Mouse (Mus musculus) forebrain, embryonic 10.5 days (tissue): ENCODE results near the gene Sbf1. TPM values are rescaled to one million over a fixed set of nuclear protein-coding genes. Genes with fewer than 3 reads are reported as not detected.

Source experiments
- DNase-seq: peaks from one replicate; pipeline ENCODE4 v3.0.0-alpha.2; 2017; ENCODE audit warnings: low spot score; ENCODE audit errors: extremely low spot score
- H3K27ac ChIP-seq: fragments of 300-500 bp; sonication (generic); 2 replicates; pipeline ENCODE4 v1.5.1; 2016; ENCODE audit warnings: mild to moderate bottlenecking
- H3K27me3 ChIP-seq: fragments of 300-500 bp; sonication (generic); 2 replicates; pipeline ENCODE4 v1.6.1; 2016; ENCODE audit warnings: mild to moderate bottlenecking; ENCODE audit not compliant: poor library complexity, severe bottlenecking
- H3K36me3 ChIP-seq: fragments of 300-500 bp; sonication (generic); replicated peaks from 2 replicates; pipeline ENCODE4 v1.6.1; 2016; ENCODE audit warnings: mild to moderate bottlenecking, moderate library complexity
- H3K4me1 ChIP-seq: fragments of 300-500 bp; sonication (generic); 2 replicates; pipeline ENCODE4 v1.6.1; 2016
- H3K4me3 ChIP-seq: fragments of 300-500 bp; sonication (generic); 2 replicates; pipeline ENCODE4 v1.5.1; 2016; ENCODE audit warnings: mild to moderate bottlenecking, moderate library complexity
- H3K9me3 ChIP-seq: fragments of 300-500 bp; sonication (generic); 2 replicates; pipeline ENCODE4 v1.6.1; 2016; ENCODE audit warnings: mild to moderate bottlenecking, moderate library complexity
- WGBS: fragments of 180-500 bp; shearing (Covaris S2); methylation state at CpG from one replicate; pipeline ENCODE4 v1.1.7; 2016; 5-methylcytosine and 5-hydroxymethylcytosine counted together
- polyA plus RNA-seq: library from polyadenylated mRNA; unstranded; fragments of >200 nt; fragmentation: Nextera tagmentation; extraction: Ambion mirVana; gene quantifications from 2 replicates; pipeline ENCODE4 v1.2.1, GENCODE M21; 2016

Gene Sbf1
- polyA plus RNA-seq, 1 experiment from 2014 or later = 84.9 TPM

GRCm38 (mm10) chr15:89313359-89313758, 1.8 kb downstream of the Sbf1 start:
- Histone ChIP-seq H3K27ac (no peak overlapping the region), H3K4me1 (peaks cover 33% of the 10 kb centered on the region), H3K27me3 (no peaks in the 10 kb centered on the region), H3K36me3 (no peaks in the 10 kb centered on the region), H3K4me3 (peak overlapping the region; percentile 98; the same call in 1 of the 2 replicates), H3K9me3 (no peaks in the 10 kb centered on the region)
- 92% methylated on average over 4 of the region's 4 CpGs for WGBS
- no peak for DNase-seq

- Histone ChIP-seq H3K9me3 (no peaks in the 10 kb centered on the region), H3K4me3 (no peak overlapping the region), H3K27ac (no peak overlapping the region), H3K36me3 (peaks cover 30% of the 10 kb centered on the region), H3K4me1 (peaks cover 24% of the 10 kb centered on the region), H3K27me3 (no peaks in the 10 kb centered on the region)
- 82% methylated on average over 6 of the region's 6 CpGs for WGBS
- DNase-seq = no peak
Measured at GRCm38 (mm10) chr15:89309962-89310498, 5.1 kb downstream of the Sbf1 start.

DNA sequence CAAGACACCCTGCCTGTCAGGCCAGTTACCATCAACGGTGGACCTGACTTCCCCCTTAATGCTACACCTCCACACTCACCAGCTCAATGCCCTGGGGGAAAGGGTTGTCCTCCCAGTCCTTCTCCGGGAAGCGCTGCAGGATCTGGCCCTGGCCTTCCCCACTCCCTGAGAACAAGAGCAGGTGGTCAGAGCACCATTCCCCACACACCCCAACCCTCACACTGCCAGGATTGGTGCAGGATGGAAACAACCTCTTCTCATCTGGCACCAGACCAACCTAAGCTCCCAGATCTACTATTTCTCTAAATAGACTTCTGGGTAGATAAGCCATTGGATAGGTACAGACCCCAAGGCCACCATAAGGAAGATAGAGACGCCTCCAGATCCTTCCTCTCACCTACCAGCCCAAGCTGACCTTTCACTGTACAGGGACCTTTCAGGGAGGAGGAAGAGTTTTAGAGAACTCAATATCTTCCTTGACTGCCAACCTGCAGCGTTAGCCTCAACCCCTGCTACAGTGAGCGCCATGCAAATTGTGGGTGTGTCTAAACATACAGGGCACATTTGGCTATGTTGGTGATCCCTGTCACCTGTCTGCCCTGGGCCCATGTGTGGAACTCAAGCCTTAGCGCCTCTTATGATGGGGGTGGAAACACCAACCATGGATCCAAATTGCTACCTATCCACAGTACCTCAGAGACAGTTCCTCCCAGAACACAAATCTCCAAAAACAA, 6.5 kb downstream of the Sbf1 start:
- Histone ChIP-seq H3K9me3 (no peaks in the 10 kb centered on the region), H3K4me3 (no peak overlapping the region), H3K4me1 (peaks cover 13% of the 10 kb centered on the region), H3K27me3 (no peaks in the 10 kb centered on the region), H3K36me3 (peaks cover 44% of the 10 kb centered on the region), H3K27ac (no peak overlapping the region)
- no peak for DNase-seq
- 86% methylated on average over 7 of the region's 7 CpGs for WGBS

DNA sequence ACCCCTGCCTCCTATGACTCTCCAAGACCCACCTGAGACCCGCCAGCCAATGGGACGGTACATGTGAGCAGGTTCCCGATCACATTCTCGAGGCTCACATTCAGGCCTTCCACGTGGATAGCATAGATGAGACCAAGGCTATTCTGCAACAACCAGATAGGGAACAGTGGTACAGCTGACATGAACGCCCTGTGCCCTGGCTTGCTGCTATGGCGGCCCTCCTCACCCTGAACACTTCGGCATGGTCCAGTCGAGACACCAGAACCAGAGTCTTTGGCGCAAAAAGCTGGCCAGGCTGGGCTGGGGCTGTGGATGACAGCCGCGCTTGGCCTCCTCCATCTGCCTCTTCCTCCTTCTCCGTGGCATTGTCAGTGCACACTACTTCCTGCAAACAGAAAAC, 7.7 kb downstream of the Sbf1 start:
- WGBS = 91% methylated on average over 13 of the region's 13 CpGs
- Histone ChIP-seq H3K4me1 (peaks cover 1% of the 10 kb centered on the region), H3K4me3 (no peak overlapping the region), H3K27me3 (no peaks in the 10 kb centered on the region), H3K36me3 (peaks cover 56% of the 10 kb centered on the region), H3K9me3 (no peaks in the 10 kb centered on the region), H3K27ac (no peak overlapping the region)
- no peak for DNase-seq

DNA sequence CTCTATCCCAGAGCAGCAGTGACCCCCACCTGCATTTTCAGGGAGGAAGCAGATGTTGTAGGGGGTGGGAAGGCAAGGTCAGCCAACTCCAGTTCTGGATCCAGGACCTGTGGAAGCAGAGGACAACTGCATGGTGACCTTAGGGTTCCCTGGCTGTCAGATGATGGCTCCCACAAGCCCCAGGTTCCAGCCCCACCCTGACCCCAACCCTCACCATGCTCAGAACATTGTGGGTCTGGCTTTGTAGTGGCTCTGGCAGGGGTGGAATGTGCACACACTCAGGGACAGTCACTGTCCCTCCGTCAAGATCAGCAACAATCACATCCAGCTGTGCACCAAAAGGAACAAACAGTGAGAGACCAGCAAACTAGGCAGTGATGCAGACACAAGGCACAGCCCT, 9.1 kb downstream of the Sbf1 start:
- Histone ChIP-seq H3K4me3 (no peak overlapping the region), H3K4me1 (no peaks in the 10 kb centered on the region), H3K36me3 (peaks cover 70% of the 10 kb centered on the region), H3K27me3 (no peaks in the 10 kb centered on the region), H3K9me3 (no peaks in the 10 kb centered on the region), H3K27ac (no peak overlapping the region)
- WGBS = 72% methylated on average over 1 of the region's 1 CpGs
- no peak for DNase-seq

GRCm38 (mm10) chr15:89300600-89300999, 14.5 kb downstream of the Sbf1 start:
- Histone ChIP-seq H3K27ac (no peak overlapping the region), H3K27me3 (no peaks in the 10 kb centered on the region), H3K4me1 (no peaks in the 10 kb centered on the region), H3K4me3 (no peak overlapping the region), H3K9me3 (no peaks in the 10 kb centered on the region), H3K36me3 (peaks cover 97% of the 10 kb centered on the region)
- 98% methylated on average over 8 of the region's 8 CpGs for WGBS
- DNase-seq = no peak

DNA sequence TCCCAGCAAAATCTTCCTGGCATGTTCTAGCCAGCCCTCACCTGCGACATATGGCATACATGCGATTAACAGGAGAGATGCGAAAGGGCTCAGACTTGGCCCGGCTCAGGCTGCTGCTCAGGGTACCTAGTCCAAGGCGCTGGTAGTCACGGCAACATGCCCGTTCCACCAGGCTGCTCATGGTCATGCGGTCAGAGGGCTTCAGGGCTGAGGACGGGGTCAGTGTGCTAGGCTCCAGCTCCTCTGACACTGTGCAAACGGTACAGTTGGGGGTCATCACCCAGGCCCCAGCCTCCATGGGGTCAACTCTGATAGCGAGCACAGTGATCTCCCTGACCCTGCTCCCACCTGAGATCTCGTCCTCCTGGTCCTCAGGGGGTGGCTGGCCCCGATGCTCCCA, 14.9 kb downstream of the Sbf1 start:
- H3K27me3 ChIP-seq = no peaks in the 10 kb centered on the region
- peaks cover 97% of the 10 kb centered on the region for H3K36me3 ChIP-seq
- H3K4me1 ChIP-seq = no peaks in the 10 kb centered on the region
- no peak overlapping the region for H3K4me3 ChIP-seq
- H3K9me3 ChIP-seq = no peaks in the 10 kb centered on the region
- WGBS = 95% methylated on average over 13 of the region's 13 CpGs
- H3K27ac ChIP-seq = no peak overlapping the region
- DNase-seq = no peak

DNA sequence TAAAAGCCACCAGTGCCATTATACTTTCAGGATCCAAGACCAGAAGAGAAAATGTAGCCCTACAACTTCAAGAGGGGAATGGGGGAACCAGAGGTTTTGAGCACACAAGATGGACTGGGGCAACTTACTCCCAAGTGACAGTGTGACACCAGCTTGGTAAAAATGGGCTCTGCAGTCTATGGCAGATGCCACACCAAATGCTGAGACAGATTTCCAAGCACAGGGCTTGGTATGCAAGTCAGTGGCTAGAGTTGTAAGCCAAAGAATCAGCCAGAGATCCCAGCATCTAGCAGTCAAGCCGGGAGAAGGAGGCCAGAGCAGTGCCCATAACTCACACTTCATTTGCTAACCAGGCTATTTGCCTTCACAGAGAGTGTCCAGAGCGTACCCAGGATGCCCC, 17.4 kb downstream of the Sbf1 start:
- H3K27ac ChIP-seq = no peak overlapping the region
- DNase-seq = no peak
- no peak overlapping the region for H3K4me3 ChIP-seq
- WGBS = 97% methylated on average over 2 of the region's 2 CpGs
- H3K36me3 ChIP-seq = peaks cover 97% of the 10 kb centered on the region
- H3K27me3 ChIP-seq = no peaks in the 10 kb centered on the region
- H3K4me1 ChIP-seq = no peaks in the 10 kb centered on the region
- H3K9me3 ChIP-seq = no peaks in the 10 kb centered on the region

- H3K27me3 ChIP-seq = no peaks in the 10 kb centered on the region
- no peaks in the 10 kb centered on the region for H3K9me3 ChIP-seq
- H3K36me3 ChIP-seq = peaks cover 97% of the 10 kb centered on the region
- H3K4me1 ChIP-seq = no peaks in the 10 kb centered on the region
- H3K4me3 ChIP-seq = no peak overlapping the region
- no peak overlapping the region for H3K27ac ChIP-seq
- WGBS = 84% methylated on average over 1 of the region's 1 CpGs
- DNase-seq = no peak
Measured at GRCm38 (mm10) chr15:89296465-89296864, 18.6 kb downstream of the Sbf1 start.

GRCm38 (mm10) chr15:89295580-89296165, 19.4 kb downstream of the Sbf1 start:
- 93% methylated on average over 8 of the region's 8 CpGs for WGBS
- no peaks in the 10 kb centered on the region for H3K9me3 ChIP-seq
- no peak overlapping the region for H3K4me3 ChIP-seq
- no peaks in the 10 kb centered on the region for H3K27me3 ChIP-seq
- DNase-seq = no peak
- H3K4me1 ChIP-seq = no peaks in the 10 kb centered on the region
- peaks cover 97% of the 10 kb centered on the region for H3K36me3 ChIP-seq
- H3K27ac ChIP-seq = no peak overlapping the region

GRCm38 (mm10) chr15:89293778-89294177, 21.3 kb downstream of the Sbf1 start:
- WGBS = 93% methylated on average over 10 of the region's 10 CpGs
- H3K36me3 ChIP-seq = peaks cover 99% of the 10 kb centered on the region

DNA sequence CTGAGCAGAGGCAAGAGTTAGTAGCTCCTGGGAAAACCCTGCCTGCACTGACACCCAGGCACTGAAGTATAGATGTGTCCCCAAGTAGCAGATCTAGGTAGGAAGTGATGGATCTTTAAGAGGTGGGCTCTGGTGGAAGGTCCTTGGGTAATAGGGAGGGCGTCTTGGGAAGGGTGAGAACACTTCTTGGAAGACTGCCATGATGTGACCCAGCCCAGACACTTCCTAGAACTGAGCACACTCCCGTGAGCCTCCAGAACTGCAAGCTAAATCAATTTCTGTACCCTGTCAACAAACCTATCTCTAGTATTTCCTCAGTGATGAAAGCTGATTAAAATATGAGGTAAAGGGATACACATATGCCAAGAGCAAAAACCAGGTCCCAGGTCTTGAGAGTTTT, 22.3 kb downstream of the Sbf1 start:
- no peak for DNase-seq
- WGBS = 89% methylated on average over 2 of the region's 2 CpGs
- H3K4me1 ChIP-seq = no peaks in the 10 kb centered on the region
- H3K27me3 ChIP-seq = no peaks in the 10 kb centered on the region
- no peak overlapping the region for H3K4me3 ChIP-seq
- H3K9me3 ChIP-seq = no peaks in the 10 kb centered on the region
- H3K36me3 ChIP-seq = peaks cover 100% of the 10 kb centered on the region
- no peak overlapping the region for H3K27ac ChIP-seq

More at GRCm38 (mm10) chr15:89293778-89294177, 21.3 kb downstream of the Sbf1 start:
- no peak for DNase-seq
- H3K27ac ChIP-seq = no peak overlapping the region
- no peaks in the 10 kb centered on the region for H3K4me1 ChIP-seq
- H3K27me3 ChIP-seq = no peaks in the 10 kb centered on the region
- H3K9me3 ChIP-seq = no peaks in the 10 kb centered on the region
- no peak overlapping the region for H3K4me3 ChIP-seq

- H3K27ac ChIP-seq = no peak overlapping the region
- peaks cover 100% of the 10 kb centered on the region for H3K36me3 ChIP-seq
- 84% methylated on average over 3 of the region's 3 CpGs for WGBS
- H3K27me3 ChIP-seq = no peaks in the 10 kb centered on the region
- no peak for DNase-seq
- H3K9me3 ChIP-seq = no peaks in the 10 kb centered on the region
- no peaks in the 10 kb centered on the region for H3K4me1 ChIP-seq
- H3K4me3 ChIP-seq = no peak overlapping the region
Measured at GRCm38 (mm10) chr15:89291521-89291920, 23.6 kb downstream of the Sbf1 start.
